Mouse (Mus musculus) lung, adult 2 months (tissue): ENCODE data around the gene Krt39.

Source experiments
- CTCF ChIP-seq: fragments of 200-500 bp; IDR thresholded peaks from 2 replicates; pipeline ENCODE4 v1.5.1; 2011; ENCODE audit warnings: mild to moderate bottlenecking, low read length, control low read depth; ENCODE audit not compliant: insufficient read depth
- POLR2A ChIP-seq: fragments of 200-500 bp; IDR thresholded peaks from 2 replicates; pipeline ENCODE4 v1.6.1; 2011; ENCODE audit warnings: low read depth, mild to moderate bottlenecking, control low read depth, low read length, borderline replicate concordance; ENCODE audit errors: extremely low read depth

- TF ChIP-seq POLR2A = no peak
- TF ChIP-seq CTCF = no peak
Observed at GRCm38 (mm10) chr11:99474981-99475380, 46.2 kb downstream of the Krt39 start.
